10 mouse cellular contexts compared by ENCODE assay signal in genomic region chr11:26962040-26962927, GRCm38 (mm10).
A peak's percentile ranks its signal among the peaks of the same experiment; 100 is the strongest.
DNase-seq lines count a peak whose midpoint lies in the region; ATAC-seq lines count a peak whose summit lies in the region.
"Had no signal": no experiment of that assay in that cellular context is flagged by ENCODE, and none has a peak within 500 bp of the region (broad histone marks: within the 10 kb centered on the region; RNA-seq: fewer than 3 reads in every experiment).

No protein-coding gene starts in this region.

- no peaks in the 10 kb centered on the region for H3K27me3 ChIP-seq in neural tube, embryonic 11.5 days (ENCODE audit: control insufficient read depth, insufficient read depth, low read length)
- H3K27me3 ChIP-seq in hindbrain, embryonic 13.5 days, result no peaks in the 10 kb centered on the region
- no peaks in the 10 kb centered on the region for H3K27me3 ChIP-seq in liver, embryonic 12.5 days (replicated peaks)

- 0 out of 2 replicates have a peak, but pooled peaks have one; percentile 28 for ATAC-seq in neural tube, embryonic 11.5 days (ENCODE audit: insufficient read depth, low FRiP score, low TSS enrichment)
- ATAC-seq in hindbrain, embryonic 13.5 days (ENCODE audit: low FRiP score), result peak; percentile 18; the same call in 1 of the 2 replicates
- no peak for ATAC-seq in liver, embryonic 12.5 days
- ATAC-seq: activated CD4-positive, CD25-positive, alpha-beta regulatory T cell, adult 4 months had no signal

- H3K4me2 ChIP-seq in neural tube, embryonic 11.5 days (ENCODE audit: low read depth), result no peak overlapping the region
- no peak overlapping the region for H3K4me2 ChIP-seq in hindbrain, embryonic 13.5 days
- no peak overlapping the region for H3K4me2 ChIP-seq in liver, embryonic 12.5 days
- H3K4me2 ChIP-seq: liver, embryonic 11.5 days had no signal

- peak; percentile 6 for DNase-seq in embryo, embryonic 11 days
- no peak for DNase-seq in embryo, embryonic 10 days (ENCODE audit: low spot score)
- no peak for DNase-seq in neural tube, embryonic 11.5 days (ENCODE audit: low spot score)
- no peak for DNase-seq in neural tube, embryonic 10.5 days (ENCODE audit: extremely low spot score, low spot score)
- no peak for DNase-seq in adrenal gland, postnatal 25 days
- no peak for DNase-seq in adrenal gland, adult 2 months

- H3K27ac ChIP-seq in neural tube, embryonic 11.5 days (ENCODE audit: low read depth, low read length), result no peak overlapping the region
- H3K27ac ChIP-seq in hindbrain, embryonic 13.5 days, result peak overlapping the region; percentile 58
- H3K27ac ChIP-seq in liver, embryonic 12.5 days, result no peak overlapping the region

- H3K4me3 ChIP-seq in neural tube, embryonic 11.5 days (ENCODE audit: low read depth, low read length), result no peak overlapping the region
- no peak overlapping the region for H3K4me3 ChIP-seq in hindbrain, embryonic 13.5 days
- H3K4me3 ChIP-seq in liver, embryonic 12.5 days, result no peak overlapping the region

- no peaks in the 10 kb centered on the region for H3K9me3 ChIP-seq in neural tube, embryonic 11.5 days (ENCODE audit: control insufficient read depth, low read length)
- no peaks in the 10 kb centered on the region; the same call in 1 of the 2 replicates for H3K9me3 ChIP-seq in hindbrain, embryonic 13.5 days
- no peaks in the 10 kb centered on the region for H3K9me3 ChIP-seq in liver, embryonic 12.5 days (replicated peaks)

- H3K4me1 ChIP-seq in neural tube, embryonic 11.5 days (ENCODE audit: control insufficient read depth, insufficient read depth, low read length), result no peaks in the 10 kb centered on the region
- H3K4me1 ChIP-seq in hindbrain, embryonic 13.5 days (replicated peaks), result peaks cover 18% of the 10 kb centered on the region
- H3K4me1 ChIP-seq in liver, embryonic 12.5 days, result no peaks in the 10 kb centered on the region

- WGBS in neural tube, embryonic 11.5 days, result 73% methylated on average over 18 of the region's 18 CpGs
- 54% methylated on average over 18 of the region's 18 CpGs for WGBS in hindbrain, embryonic 13.5 days
- 61% methylated on average over 18 of the region's 18 CpGs for WGBS in liver, embryonic 12.5 days (ENCODE audit: insufficient replicate concordance)

- no peak overlapping the region for H3K9ac ChIP-seq in neural tube, embryonic 11.5 days (ENCODE audit: low read length)
- no peak overlapping the region for H3K9ac ChIP-seq in hindbrain, embryonic 13.5 days
- no peak overlapping the region for H3K9ac ChIP-seq in liver, embryonic 12.5 days

- no peaks in the 10 kb centered on the region for H3K36me3 ChIP-seq in neural tube, embryonic 11.5 days (ENCODE audit: control insufficient read depth, insufficient read depth, low read length)
- no peaks in the 10 kb centered on the region for H3K36me3 ChIP-seq in hindbrain, embryonic 13.5 days
- H3K36me3 ChIP-seq in liver, embryonic 12.5 days, result no peaks in the 10 kb centered on the region
